Mouse (Mus musculus): ENCODE results near the gene Gclc.

DNA sequence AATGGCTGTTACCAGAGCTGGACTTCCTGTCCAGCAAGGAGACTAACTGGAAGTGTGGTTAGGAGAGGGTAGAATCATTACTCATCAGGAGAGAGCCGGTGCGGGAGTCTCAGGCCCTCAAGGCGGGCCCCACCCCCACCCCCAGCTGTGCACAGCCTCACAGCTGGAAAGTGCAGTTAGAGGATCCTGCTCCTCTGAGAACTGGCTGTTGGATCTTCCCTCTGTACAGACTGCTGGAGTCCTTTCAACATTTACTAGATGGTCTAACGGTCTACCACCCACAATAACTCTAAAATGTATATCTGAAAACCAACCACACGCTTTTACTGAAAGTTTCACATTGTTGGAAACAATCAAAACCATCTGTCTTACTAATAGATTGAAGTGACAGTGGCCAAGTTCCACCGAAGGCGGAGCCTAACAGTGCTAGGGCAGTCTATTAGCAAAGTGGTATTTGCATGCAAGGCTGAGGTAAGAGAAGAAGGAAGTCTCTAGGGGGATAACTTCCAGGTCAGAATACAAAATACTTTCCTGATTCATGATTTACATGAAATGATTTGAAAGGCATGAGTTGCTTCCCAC lies 71.1 kb downstream of the Gclc start:
- TF ChIP-seq CTCF (IDR thresholded peaks at IDR 0.05; ENCODE audit: low read depth): no peak
- TF ChIP-seq EP300 (optimal IDR thresholded peaks at IDR 0.05): no peak

All from stomach, postnatal 0 days (tissue).